Mouse (Mus musculus): ENCODE measurements around the gene Kdm2b. TPM values are rescaled to one million over a fixed set of nuclear protein-coding genes. Genes with fewer than 3 reads are reported as not detected.

Gene Kdm2b
- polyA plus RNA-seq, 1 experiment from 2014 or later, result 23.6 TPM

GRCm38 (mm10) chr5:122916147-122916546, 73.5 kb downstream of the Kdm2b start:
- WGBS (ENCODE audit: missing documents), result 90% methylated on average over 6 of the region's 6 CpGs
- H3K79me2 ChIP-seq (ENCODE audit: inconsistent target), result no peaks in the 10 kb centered on the region
- H3K36me3 ChIP-seq (ENCODE audit: inconsistent target), result no peaks in the 10 kb centered on the region
- no peak overlapping the region for H3K27ac ChIP-seq
- H3K4me3 ChIP-seq (ENCODE audit: inconsistent target), result no peak overlapping the region

- Histone ChIP-seq H3K79me2 (ENCODE audit: inconsistent target) (no peaks in the 10 kb centered on the region), H3K36me3 (ENCODE audit: inconsistent target) (no peaks in the 10 kb centered on the region), H3K4me3 (ENCODE audit: inconsistent target) (no peak overlapping the region), H3K27ac (no peak overlapping the region)
- WGBS (ENCODE audit: missing documents), result 93% methylated on average over 4 of the region's 4 CpGs
Observed at GRCm38 (mm10) chr5:122912863-122913262, 76.8 kb downstream of the Kdm2b start.

- Histone ChIP-seq H3K27ac (no peak overlapping the region), H3K36me3 (ENCODE audit: inconsistent target) (no peaks in the 10 kb centered on the region), H3K4me3 (ENCODE audit: inconsistent target) (no peak overlapping the region), H3K79me2 (ENCODE audit: inconsistent target) (no peaks in the 10 kb centered on the region)
- 94% methylated on average over 18 of the region's 18 CpGs for WGBS (ENCODE audit: missing documents)
Observed at GRCm38 (mm10) chr5:122909481-122909880, 80.1 kb downstream of the Kdm2b start.

GRCm38 (mm10) chr5:122908001-122908400, 81.6 kb downstream of the Kdm2b start:
- no peaks in the 10 kb centered on the region for H3K36me3 ChIP-seq (ENCODE audit: inconsistent target)
- H3K27ac ChIP-seq, result no peak overlapping the region
- H3K4me3 ChIP-seq (ENCODE audit: inconsistent target), result no peak overlapping the region
- WGBS (ENCODE audit: missing documents), result 95% methylated on average over 2 of the region's 2 CpGs
- H3K79me2 ChIP-seq (ENCODE audit: inconsistent target), result no peaks in the 10 kb centered on the region

GRCm38 (mm10) chr5:122907182-122907581, 82.4 kb downstream of the Kdm2b start:
- 100% methylated on average over 1 of the region's 1 CpGs for WGBS (ENCODE audit: missing documents)
- H3K79me2 ChIP-seq (ENCODE audit: inconsistent target), result no peaks in the 10 kb centered on the region
- H3K4me3 ChIP-seq (ENCODE audit: inconsistent target), result no peak overlapping the region
- H3K36me3 ChIP-seq (ENCODE audit: inconsistent target), result no peaks in the 10 kb centered on the region
- no peak overlapping the region for H3K27ac ChIP-seq

- H3K4me3 ChIP-seq (ENCODE audit: inconsistent target), result no peak overlapping the region
- no peak overlapping the region for H3K27ac ChIP-seq
- WGBS (ENCODE audit: missing documents), result 56% methylated on average over 5 of the region's 5 CpGs
- no peaks in the 10 kb centered on the region for H3K36me3 ChIP-seq (ENCODE audit: inconsistent target)
- peaks cover 8% of the 10 kb centered on the region for H3K79me2 ChIP-seq (ENCODE audit: inconsistent target)
Observed at GRCm38 (mm10) chr5:122903165-122903564, 86.5 kb downstream of the Kdm2b start.

GRCm38 (mm10) chr5:122902228-122902627, 87.4 kb downstream of the Kdm2b start:
- no peak overlapping the region for H3K4me3 ChIP-seq (ENCODE audit: inconsistent target)
- 89% methylated on average over 6 of the region's 6 CpGs for WGBS (ENCODE audit: missing documents)
- H3K36me3 ChIP-seq (ENCODE audit: inconsistent target), result no peaks in the 10 kb centered on the region
- peaks cover 18% of the 10 kb centered on the region for H3K79me2 ChIP-seq (ENCODE audit: inconsistent target)
- H3K27ac ChIP-seq, result no peak overlapping the region

- WGBS (ENCODE audit: missing documents), result 0% methylated on average over 3 of the region's 3 CpGs
- no peaks in the 10 kb centered on the region for H3K36me3 ChIP-seq (ENCODE audit: inconsistent target)
- no peak overlapping the region for H3K27ac ChIP-seq
Observed at GRCm38 (mm10) chr5:122901666-122902065, 88.0 kb downstream of the Kdm2b start.

GRCm38 (mm10) chr5:122901179-122901578, 88.4 kb downstream of the Kdm2b start:
- no peak overlapping the region for H3K27ac ChIP-seq

More at GRCm38 (mm10) chr5:122901666-122902065, 88.0 kb downstream of the Kdm2b start:
- Histone ChIP-seq H3K79me2 (ENCODE audit: inconsistent target) (peaks cover 23% of the 10 kb centered on the region), H3K4me3 (ENCODE audit: inconsistent target) (no peak overlapping the region)

GRCm38 (mm10) chr5:122900558-122901171, 89.0 kb downstream of the Kdm2b start:
- Histone ChIP-seq H3K4me3 (ENCODE audit: inconsistent target) (peak overlapping the region; percentile 32), H3K36me3 (ENCODE audit: inconsistent target) (no peaks in the 10 kb centered on the region), H3K79me2 (ENCODE audit: inconsistent target) (peaks cover 33% of the 10 kb centered on the region), H3K27ac (no peak overlapping the region)
- WGBS (ENCODE audit: missing documents), result 10% methylated on average over 33 of the region's 33 CpGs

More at GRCm38 (mm10) chr5:122901179-122901578, 88.4 kb downstream of the Kdm2b start:
- Histone ChIP-seq H3K79me2 (ENCODE audit: inconsistent target) (peaks cover 28% of the 10 kb centered on the region), H3K36me3 (ENCODE audit: inconsistent target) (no peaks in the 10 kb centered on the region), H3K4me3 (ENCODE audit: inconsistent target) (no peak overlapping the region)
- WGBS (ENCODE audit: missing documents), result 59% methylated on average over 11 of the region's 11 CpGs

- peaks cover 37% of the 10 kb centered on the region for H3K79me2 ChIP-seq (ENCODE audit: inconsistent target)
- H3K36me3 ChIP-seq (ENCODE audit: inconsistent target), result no peaks in the 10 kb centered on the region
- H3K27ac ChIP-seq, result no peak overlapping the region
- WGBS (ENCODE audit: missing documents), result 1% methylated on average over 107 of the region's 120 CpGs
- H3K4me3 ChIP-seq (ENCODE audit: inconsistent target), result no peak overlapping the region
Observed at GRCm38 (mm10) chr5:122899777-122900557, 89.7 kb downstream of the Kdm2b start.

GRCm38 (mm10) chr5:122898963-122899776, 90.5 kb downstream of the Kdm2b start:
- Histone ChIP-seq H3K27ac (peak overlapping the region; percentile 48), H3K4me3 (ENCODE audit: inconsistent target) (peak overlapping the region; percentile 66), H3K36me3 (ENCODE audit: inconsistent target) (no peaks in the 10 kb centered on the region), H3K79me2 (ENCODE audit: inconsistent target) (peaks cover 37% of the 10 kb centered on the region)
- WGBS (ENCODE audit: missing documents), result 1% methylated on average over 39 of the region's 45 CpGs

- H3K79me2 ChIP-seq (ENCODE audit: inconsistent target), result peaks cover 47% of the 10 kb centered on the region
- H3K36me3 ChIP-seq (ENCODE audit: inconsistent target), result no peaks in the 10 kb centered on the region
- WGBS (ENCODE audit: missing documents), result 89% methylated on average over 5 of the region's 6 CpGs
- no peak overlapping the region for H3K27ac ChIP-seq
- no peak overlapping the region for H3K4me3 ChIP-seq (ENCODE audit: inconsistent target)
Observed at GRCm38 (mm10) chr5:122898153-122898552, 91.5 kb downstream of the Kdm2b start.

- H3K27ac ChIP-seq, result peak overlapping the region; percentile 90
- WGBS (ENCODE audit: missing documents), result 0% methylated on average over 4 of the region's 4 CpGs
- H3K36me3 ChIP-seq (ENCODE audit: inconsistent target), result no peaks in the 10 kb centered on the region
- no peak overlapping the region for H3K4me3 ChIP-seq (ENCODE audit: inconsistent target)
- H3K79me2 ChIP-seq (ENCODE audit: inconsistent target), result peaks cover 80% of the 10 kb centered on the region
Observed at GRCm38 (mm10) chr5:122894821-122895220, 94.8 kb downstream of the Kdm2b start.
